Mouse (Mus musculus) adrenal gland, adult (tissue): ENCODE data around the gene Gm10840.
"Not testable (repeated sequence)": the region's sequence is repeated elsewhere in the genome, so short reads cannot be mapped to it uniquely, and the experiment has no call there.

Experiments
- DNase-seq, 2 experiments: peaks; one replicate each; pipeline ENCODE4 v3.0.0; 2022 to 2023; ENCODE audit warnings: low spot score in 1 of 2; ENCODE audit not compliant: inconsistent age in 2 of 2

Gm10840 gene

GRCm38 (mm10) chr11:106195341-106195740, 34.7 kb downstream of the Gm10840 start:
- DNase-seq = no peak

GRCm38 (mm10) chr11:106198277-106198676, 37.6 kb downstream of the Gm10840 start:
- no peak for DNase-seq

GRCm38 (mm10) chr11:106199997-106200396, 39.3 kb downstream of the Gm10840 start:
- not testable (repeated sequence) for DNase-seq

DNA sequence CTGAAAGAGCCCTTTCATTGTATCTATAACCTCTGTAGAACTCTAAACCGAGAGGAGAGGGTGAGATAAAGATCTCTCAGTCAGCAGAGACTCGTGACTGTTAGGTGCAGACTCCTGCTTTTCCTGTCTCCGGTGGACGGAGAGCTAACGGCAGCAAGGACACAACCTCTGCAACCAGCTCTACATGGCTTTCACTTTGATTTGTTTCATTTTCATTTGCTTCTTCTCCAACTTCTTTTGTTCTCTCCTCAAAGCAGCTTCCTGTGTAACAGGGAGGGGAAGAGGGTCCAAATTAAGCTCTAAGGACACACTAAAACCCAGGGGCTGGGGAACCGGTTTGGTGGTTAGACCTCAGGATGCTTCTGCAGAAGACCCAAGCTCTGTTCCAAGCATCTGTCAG, 40.1 kb downstream of the Gm10840 start:
- DNase-seq = no peak

DNA sequence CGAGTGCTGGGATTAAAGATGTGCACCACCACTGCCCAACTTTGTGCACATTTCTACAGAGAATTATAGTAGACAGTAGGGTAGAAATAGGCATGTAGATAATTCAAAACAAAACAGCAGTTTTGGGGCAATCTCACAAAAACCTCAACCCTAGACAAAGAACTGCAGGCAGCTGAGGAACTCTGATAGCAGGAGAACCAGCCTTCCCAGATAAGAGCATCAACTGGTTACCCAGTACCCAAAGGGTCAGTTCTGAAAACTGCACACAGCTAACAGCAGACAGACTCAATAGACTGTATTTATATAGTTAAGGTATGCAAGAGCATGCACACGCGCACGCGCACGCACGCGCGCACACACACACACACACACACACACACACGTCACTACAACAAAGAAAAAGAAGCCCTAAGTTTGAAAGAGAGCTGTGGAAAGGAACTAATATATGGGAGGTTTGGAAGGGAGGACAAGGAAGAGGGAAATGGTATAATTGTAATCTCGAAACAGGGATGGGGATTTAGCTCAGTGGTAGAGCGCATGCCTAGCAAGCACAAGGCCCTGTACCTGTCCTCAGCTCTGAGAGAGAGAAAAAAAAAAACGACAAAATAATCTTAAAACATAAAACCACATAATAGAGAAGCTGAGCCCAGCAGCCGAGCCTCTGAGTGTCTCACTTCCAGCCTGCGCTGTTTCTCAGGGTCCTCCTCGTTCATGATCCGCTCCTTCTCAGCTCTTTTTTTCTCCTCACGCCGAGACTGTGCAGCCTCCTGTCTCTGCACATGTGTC, 40.9 kb downstream of the Gm10840 start:
- no peak for DNase-seq

DNA sequence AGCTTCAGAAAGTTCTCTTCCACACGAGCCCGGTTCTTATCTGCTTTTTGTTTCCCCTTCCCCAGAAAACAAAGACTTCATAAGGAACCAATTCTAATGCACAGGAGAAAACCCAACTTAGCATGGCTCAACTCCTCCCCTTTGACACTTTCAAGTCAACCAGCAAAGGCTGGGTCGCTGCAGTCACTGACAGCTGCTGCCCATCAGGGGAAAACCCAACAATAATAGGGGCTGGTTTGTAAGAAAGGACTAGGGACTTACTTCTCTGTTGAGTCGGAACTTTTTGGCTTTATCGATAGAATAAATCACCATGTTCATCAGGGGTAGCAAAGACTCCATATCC, 41.4 kb downstream of the Gm10840 start, which contains the start of gene Strada:
TSS of gene Strada (minus strand) at position 46 of the 343 bp plus-strand sequence.
- no peak for DNase-seq
